Mouse (Mus musculus) stomach, embryonic 14.5 days (tissue): ENCODE data around the gene Pi16. TPM values are rescaled to one million over a fixed set of nuclear protein-coding genes. Genes with fewer than 3 reads are reported as not detected.

Source experiments
- ATAC-seq: fragments of 200-750 bp; cut with Nextera tagmentation; 2 replicates; pipeline ENCODE4 v1.8.0; 2017; ENCODE audit warnings: low read depth, moderate TSS enrichment; ENCODE audit not compliant: insufficient number of reproducible peaks, insufficient read depth, low FRiP score
- H3K27ac ChIP-seq: fragments of 300-500 bp; sonication (generic); 2 replicates; pipeline ENCODE4 v1.5.1; 2014; ENCODE audit warnings: mild to moderate bottlenecking, low read length, moderate library complexity, mixed read lengths
- H3K27me3 ChIP-seq: fragments of 300-500 bp; sonication (generic); 2 replicates; pipeline ENCODE4 v1.6.1; 2014; ENCODE audit warnings: low read length, control low read depth, mixed read lengths; ENCODE audit not compliant: control insufficient read depth, insufficient read depth
- H3K36me3 ChIP-seq: fragments of 300-500 bp; sonication (generic); 2 replicates; pipeline ENCODE4 v1.6.1; 2014; ENCODE audit warnings: mild to moderate bottlenecking, control low read depth, low read length, moderate library complexity, mixed read lengths; ENCODE audit not compliant: control insufficient read depth, insufficient read depth
- H3K4me1 ChIP-seq: fragments of 300-500 bp; sonication (generic); 2 replicates; pipeline ENCODE4 v1.6.1; 2014; ENCODE audit warnings: low read length, control low read depth, mixed read lengths; ENCODE audit not compliant: control insufficient read depth, insufficient read depth
- H3K4me2 ChIP-seq: fragments of 300-500 bp; sonication (generic); replicated peaks from 2 replicates; pipeline ENCODE4 v1.6.1; 2014; ENCODE audit warnings: low read depth, low read length, control low read depth
- H3K4me3 ChIP-seq: fragments of 300-500 bp; sonication (generic); 2 replicates; pipeline ENCODE4 v1.5.1; 2014; ENCODE audit warnings: low read depth, low read length, control low read depth
- H3K9ac ChIP-seq: fragments of 300-500 bp; sonication (generic); replicated peaks from 2 replicates; pipeline ENCODE4 v1.6.1; 2014; ENCODE audit warnings: low read depth, mild to moderate bottlenecking, control low read depth, low read length, moderate library complexity, mixed read lengths
- H3K9me3 ChIP-seq: fragments of 300-500 bp; sonication (generic); 2 replicates; pipeline ENCODE4 v1.6.1; 2016; ENCODE audit warnings: low read depth, low read length, control low read depth; ENCODE audit not compliant: control insufficient read depth
- WGBS: fragments of 180-500 bp; shearing (Covaris S2); extraction: QIAGEN DNeasy Blood & Tissue Kit; methylation state at CpG from one replicate; pipeline ENCODE4 v1.1.7; 2014; 5-methylcytosine and 5-hydroxymethylcytosine counted together
- polyA plus RNA-seq: library from polyadenylated mRNA; unstranded; fragments of >200 nt; fragmentation: Nextera tagmentation; extraction: Ambion mirVana; gene quantifications from 2 replicates; pipeline ENCODE4 v1.2.1, GENCODE M21; 2014

Gene Pi16
- polyA plus RNA-seq, 1 experiment from 2014 or later: 0.41 TPM

DNA sequence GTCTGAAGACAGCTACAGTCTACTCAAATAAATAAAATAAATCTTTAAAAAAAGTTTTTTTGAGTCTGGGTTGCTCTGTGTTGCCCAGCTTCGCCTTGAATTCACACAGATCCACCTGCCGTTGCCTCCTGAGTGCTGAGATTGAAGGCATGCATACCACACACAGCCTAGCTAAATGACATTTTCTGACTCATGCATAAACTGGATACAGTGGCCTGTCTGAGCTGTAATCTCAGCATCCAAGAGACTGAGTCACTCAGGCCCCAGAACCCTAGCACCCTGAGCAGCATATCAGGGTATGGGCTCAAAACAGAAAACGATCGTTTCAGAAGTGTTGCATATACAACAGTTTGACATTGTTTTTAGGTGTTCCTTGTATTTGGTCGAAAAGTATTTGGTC is 35.9 kb upstream of the Pi16 start:
- Histone ChIP-seq H3K4me3 (no peak overlapping the region), H3K4me1 (no peaks in the 10 kb centered on the region), H3K4me2 (no peak overlapping the region), H3K9me3 (no peaks in the 10 kb centered on the region), H3K9ac (no peak overlapping the region), H3K27me3 (no peaks in the 10 kb centered on the region), H3K27ac (0 out of 2 replicates have a peak overlapping the region, but pooled peaks have one; percentile 39), H3K36me3 (peaks cover 13% of the 10 kb centered on the region)
- 87% methylated on average over 5 of the region's 5 CpGs for WGBS
- ATAC-seq: no peak

DNA sequence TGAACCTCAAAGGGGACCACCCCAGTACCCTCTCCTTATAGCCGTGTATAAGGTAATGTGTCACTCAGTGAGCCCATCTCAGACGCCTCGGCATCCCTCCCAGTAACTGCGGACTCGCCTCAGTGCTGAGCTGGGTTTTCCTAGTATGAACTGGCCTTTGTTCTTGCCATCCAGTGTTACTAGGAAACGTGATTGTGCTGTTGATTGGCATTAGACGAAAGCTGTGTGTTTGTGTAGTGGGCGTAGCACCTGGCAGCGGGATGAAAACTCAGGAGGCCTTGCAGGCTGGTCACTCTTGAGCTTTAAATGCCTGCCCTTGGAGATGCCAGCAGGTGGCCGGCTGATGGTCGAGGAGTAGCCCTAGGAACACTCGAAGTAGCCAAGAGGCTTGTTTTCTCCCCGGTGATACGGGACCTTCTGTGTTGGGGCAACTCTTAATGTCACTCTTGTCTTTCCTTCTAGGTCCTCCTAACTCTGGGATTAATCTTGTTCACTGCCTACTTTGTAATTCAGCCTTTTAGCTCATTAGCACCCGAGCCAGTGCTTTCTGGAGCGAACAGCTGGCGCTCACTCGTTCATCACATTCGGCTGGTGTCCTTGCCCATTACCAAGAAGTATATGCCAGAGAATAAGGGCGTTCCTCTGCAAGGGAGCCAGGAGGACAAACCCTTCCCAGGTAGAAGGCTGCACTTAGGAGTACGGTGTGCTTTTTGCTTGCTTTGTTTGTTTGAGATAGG is 35.1 kb upstream of the Pi16 start:
- 73% methylated on average over 21 of the region's 21 CpGs for WGBS
- peaks cover 13% of the 10 kb centered on the region for H3K36me3 ChIP-seq
- H3K27ac ChIP-seq: peak overlapping the region; percentile 39; the same call in 1 of the 2 replicates
- H3K9ac ChIP-seq: no peak overlapping the region
- H3K4me1 ChIP-seq: no peaks in the 10 kb centered on the region
- ATAC-seq: no peak
- H3K4me2 ChIP-seq: no peak overlapping the region
- no peaks in the 10 kb centered on the region for H3K9me3 ChIP-seq
- H3K4me3 ChIP-seq: no peak overlapping the region
- H3K27me3 ChIP-seq: no peaks in the 10 kb centered on the region

- no peak for ATAC-seq
- whole genome bisulfite sequencing: 83% methylated on average over 7 of the region's 7 CpGs
- H3K36me3 ChIP-seq: peaks cover 5% of the 10 kb centered on the region
Measured at GRCm38 (mm10) chr17:29291793-29292192, 25.7 kb upstream of the Pi16 start.

GRCm38 (mm10) chr17:29292996-29293395 is 24.5 kb upstream of the Pi16 start:
- H3K4me2 ChIP-seq: no peak overlapping the region
- no peaks in the 10 kb centered on the region for H3K27me3 ChIP-seq
- no peaks in the 10 kb centered on the region for H3K9me3 ChIP-seq
- H3K9ac ChIP-seq: no peak overlapping the region
- H3K36me3 ChIP-seq: peaks cover 8% of the 10 kb centered on the region
- no peak for ATAC-seq
- H3K27ac ChIP-seq: no peak overlapping the region
- 65% methylated on average over 3 of the region's 3 CpGs for WGBS
- H3K4me1 ChIP-seq: no peaks in the 10 kb centered on the region
- H3K4me3 ChIP-seq: no peak overlapping the region

More at GRCm38 (mm10) chr17:29291793-29292192, 25.7 kb upstream of the Pi16 start:
- Histone ChIP-seq H3K9ac (no peak overlapping the region), H3K9me3 (no peaks in the 10 kb centered on the region), H3K4me3 (no peak overlapping the region), H3K4me2 (no peak overlapping the region), H3K27me3 (no peaks in the 10 kb centered on the region), H3K4me1 (no peaks in the 10 kb centered on the region), H3K27ac (no peak overlapping the region)

DNA sequence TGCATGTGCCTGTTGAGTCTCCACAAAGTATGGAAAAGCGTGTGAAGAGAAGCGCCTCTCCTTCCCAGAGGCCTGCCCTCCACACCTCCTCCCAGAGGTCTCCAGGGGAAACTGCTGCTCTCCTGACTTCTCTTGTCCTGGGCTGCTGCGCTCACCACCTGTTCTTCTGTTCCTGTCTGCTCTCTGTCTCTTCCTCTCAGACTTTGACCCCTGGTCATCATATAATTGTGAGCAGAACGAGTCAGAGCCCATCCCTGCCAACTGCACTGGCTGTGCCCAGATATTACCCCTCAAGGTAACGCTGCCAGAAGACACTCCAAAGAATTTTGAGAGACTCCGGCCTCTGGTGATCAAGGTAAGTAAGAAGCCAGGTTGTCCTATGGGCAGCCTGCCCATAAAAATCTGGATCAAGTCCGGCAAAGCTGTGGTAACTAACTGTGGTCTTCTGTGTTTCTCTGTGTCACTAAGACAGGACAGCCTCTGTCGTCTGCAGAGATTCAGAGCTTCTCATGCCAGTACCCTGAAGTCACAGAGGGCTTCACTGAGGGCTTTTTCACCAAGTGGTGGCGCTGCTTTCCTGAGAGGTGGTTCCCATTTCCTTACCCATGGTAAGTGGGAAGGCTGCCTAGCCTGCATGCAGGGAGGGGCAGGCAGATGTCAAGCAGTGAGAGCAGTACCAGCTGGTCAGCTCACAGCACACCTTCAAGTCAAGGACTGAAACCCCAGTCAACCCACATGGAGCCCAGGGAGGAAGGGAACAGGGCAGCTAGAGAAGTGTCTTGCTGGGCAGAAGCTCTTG is 23.5 kb upstream of the Pi16 start:
- 67% methylated on average over 9 of the region's 9 CpGs for WGBS

GRCm38 (mm10) chr17:29295835-29296234 is 21.6 kb upstream of the Pi16 start:
- Histone ChIP-seq H3K36me3 (peaks cover 6% of the 10 kb centered on the region), H3K9ac (no peak overlapping the region), H3K4me3 (no peak overlapping the region), H3K4me2 (no peak overlapping the region), H3K27ac (no peak overlapping the region), H3K4me1 (no peaks in the 10 kb centered on the region), H3K9me3 (no peaks in the 10 kb centered on the region), H3K27me3 (no peaks in the 10 kb centered on the region)
- ATAC-seq: no peak
- WGBS: 50% methylated on average over 5 of the region's 5 CpGs

More for the DNA sequence above, 23.5 kb upstream of the Pi16 start:
- ATAC-seq: no peak
- Histone ChIP-seq H3K36me3 (peaks cover 6% of the 10 kb centered on the region), H3K9ac (no peak overlapping the region), H3K4me2 (no peak overlapping the region), H3K27ac (no peak overlapping the region), H3K4me1 (no peaks in the 10 kb centered on the region), H3K4me3 (no peak overlapping the region), H3K27me3 (no peaks in the 10 kb centered on the region), H3K9me3 (no peaks in the 10 kb centered on the region)

GRCm38 (mm10) chr17:29297321-29297720 is 20.2 kb upstream of the Pi16 start:
- Histone ChIP-seq H3K36me3 (peaks cover 6% of the 10 kb centered on the region), H3K27ac (no peak overlapping the region), H3K9me3 (no peaks in the 10 kb centered on the region), H3K9ac (0 out of 2 replicates have a peak overlapping the region, but pooled peaks have one; percentile 6), H3K27me3 (no peaks in the 10 kb centered on the region), H3K4me1 (no peaks in the 10 kb centered on the region), H3K4me3 (no peak overlapping the region), H3K4me2 (no peak overlapping the region)
- 47% methylated on average over 10 of the region's 10 CpGs for WGBS
- no peak for ATAC-seq

GRCm38 (mm10) chr17:29297813-29298212 is 19.7 kb upstream of the Pi16 start:
- Histone ChIP-seq H3K27me3 (no peaks in the 10 kb centered on the region), H3K4me1 (no peaks in the 10 kb centered on the region), H3K4me2 (no peak overlapping the region), H3K9me3 (no peaks in the 10 kb centered on the region), H3K4me3 (no peak overlapping the region), H3K27ac (no peak overlapping the region), H3K36me3 (peaks cover 6% of the 10 kb centered on the region), H3K9ac (0 out of 2 replicates have a peak overlapping the region, but pooled peaks have one; percentile 6)
- WGBS: 83% methylated on average over 6 of the region's 6 CpGs
- no peak for ATAC-seq
